Mouse (Mus musculus) lung, postnatal 10 days (tissue): ENCODE data around the gene Ptprn2.

Experiments
- DNase-seq: peaks from one replicate; pipeline ENCODE4 v3.0.0; 2021

Gene Ptprn2

DNA sequence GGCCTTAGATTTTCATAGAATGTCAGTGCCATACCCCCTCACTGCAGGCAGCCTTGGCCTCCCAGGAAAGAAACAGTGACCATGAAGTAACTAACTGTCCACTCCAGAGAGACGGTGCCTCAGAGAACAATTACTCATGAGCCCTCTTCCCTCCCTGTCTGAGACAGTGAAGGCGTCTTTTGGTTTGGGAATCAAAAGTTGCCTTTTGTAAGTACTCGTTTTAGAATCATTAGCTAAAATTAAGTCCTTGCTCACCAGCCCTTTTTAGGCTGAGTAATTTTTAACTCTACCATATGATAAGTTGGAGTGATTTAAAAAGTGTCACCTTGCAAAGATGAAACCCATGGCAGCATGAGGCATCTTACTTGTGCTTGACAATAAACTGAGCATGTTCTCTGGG lies 806.4 kb downstream of the Ptprn2 start:
- DNase-seq: no peak

DNA sequence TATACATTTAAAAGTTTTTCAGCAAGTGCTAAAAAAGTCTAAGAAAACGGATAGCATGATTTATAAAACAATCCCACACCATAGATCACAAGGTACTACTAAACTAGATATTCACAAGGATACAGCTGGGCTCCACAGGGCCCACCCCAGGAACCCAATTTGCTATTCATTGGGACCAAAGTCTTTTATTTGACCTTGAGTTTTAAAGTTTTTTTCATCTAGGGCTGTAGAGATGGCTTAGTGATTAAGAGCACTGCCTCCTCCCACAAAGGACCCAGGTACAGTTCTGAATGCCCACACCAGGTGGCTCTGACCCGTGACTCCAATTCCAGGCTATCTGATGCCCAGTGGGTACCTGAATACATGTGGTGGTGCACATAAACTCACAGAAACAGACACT lies 811.3 kb downstream of the Ptprn2 start:
- no peak for DNase-seq

DNA sequence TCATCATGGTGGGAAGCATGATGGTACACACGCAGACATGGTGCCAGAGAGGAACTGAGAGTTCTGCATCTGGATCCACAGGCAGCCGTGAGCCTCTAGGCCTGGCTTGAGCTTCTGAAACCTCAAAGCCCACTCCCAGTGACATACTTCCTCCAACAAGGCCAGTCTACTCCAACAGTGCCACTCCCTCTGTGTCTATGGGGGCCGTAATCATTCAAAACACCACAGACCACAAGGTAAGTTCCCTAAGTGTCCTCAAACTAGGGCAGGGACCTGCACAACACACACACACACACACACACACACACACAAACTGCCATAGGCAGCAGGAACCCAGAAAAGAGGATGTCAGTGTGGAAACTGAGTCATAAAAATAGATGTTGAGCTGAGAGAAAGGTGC lies 813.6 kb downstream of the Ptprn2 start:
- no peak for DNase-seq

DNA sequence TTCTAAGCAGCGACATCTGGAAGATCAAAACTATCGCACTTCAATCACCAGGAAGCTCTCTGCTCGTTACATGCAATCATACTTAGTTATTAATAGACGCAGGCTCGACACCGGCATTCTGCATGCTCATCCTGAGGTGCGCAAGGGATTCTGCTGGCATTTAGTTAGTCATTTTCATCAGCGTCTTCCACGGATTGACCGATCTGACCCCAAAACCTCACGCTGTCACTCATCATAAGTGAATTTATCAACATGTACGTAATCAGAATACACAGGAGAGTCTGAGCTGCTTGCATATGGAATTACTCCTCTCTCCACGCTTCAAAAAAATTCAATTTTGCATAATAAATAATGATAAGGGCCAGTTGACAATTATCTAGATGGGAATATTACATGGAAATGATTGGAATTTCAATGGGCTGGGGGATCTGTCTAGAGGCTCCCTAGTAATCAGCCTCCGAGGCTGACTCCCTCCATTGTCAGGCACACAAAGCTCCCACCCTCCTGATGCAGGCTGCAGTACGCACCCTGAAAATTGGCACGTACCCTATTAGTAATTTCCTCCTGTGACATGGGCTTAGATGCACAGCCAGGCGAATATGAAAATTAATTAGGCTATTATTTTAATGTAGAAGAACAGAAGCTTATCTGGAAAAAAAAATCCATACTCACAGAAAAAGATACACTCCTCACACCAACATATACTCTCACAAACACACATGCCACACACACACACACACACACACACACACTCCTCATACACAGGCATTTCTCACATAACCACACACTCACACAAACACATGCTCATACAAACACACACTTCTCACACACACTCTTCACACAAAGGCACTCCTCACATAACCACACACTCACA lies 819.5 kb downstream of the Ptprn2 start:
- no peak for DNase-seq

DNA sequence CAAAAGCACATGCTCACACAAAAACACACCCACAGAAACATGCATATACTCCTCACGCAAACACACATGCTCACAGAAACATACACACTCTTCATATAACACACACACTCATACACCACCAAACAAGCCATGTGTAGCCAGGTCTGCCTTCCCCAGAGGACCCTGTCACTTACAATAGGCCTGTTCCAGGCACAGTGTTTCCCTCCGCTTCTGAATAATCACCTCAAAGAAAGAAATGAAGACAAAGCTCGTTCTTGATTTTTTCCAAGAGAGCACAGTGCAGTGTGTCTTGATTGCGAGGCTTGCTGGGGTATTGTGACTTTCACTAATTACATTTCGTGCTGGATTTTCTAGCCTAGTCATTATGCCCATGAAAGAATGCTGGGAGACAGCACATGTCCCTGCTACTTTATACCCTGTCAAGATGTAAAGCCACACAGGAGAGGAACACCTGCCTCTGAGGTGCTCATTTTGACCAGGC lies 820.1 kb downstream of the Ptprn2 start:
- DNase-seq: no peak

DNA sequence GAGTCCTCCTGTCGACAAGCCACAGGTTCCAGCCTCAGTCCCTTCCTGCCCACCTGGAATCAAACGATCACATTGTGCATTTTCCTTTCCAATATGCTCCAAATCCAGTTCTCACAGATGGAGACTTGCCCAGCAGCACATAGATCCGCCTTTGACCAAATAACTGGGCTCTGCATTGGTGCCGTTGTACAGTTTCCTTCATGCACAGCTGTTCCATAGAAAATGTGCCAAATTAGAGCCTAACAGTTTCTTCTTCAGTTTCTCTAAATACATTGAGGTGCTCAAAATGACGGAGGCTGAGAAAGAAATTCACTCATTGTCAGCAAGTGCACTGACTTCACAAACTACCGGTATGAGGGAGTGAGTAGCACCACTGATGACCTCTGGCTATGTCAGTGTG lies 826.6 kb downstream of the Ptprn2 start:
- no peak for DNase-seq

DNA sequence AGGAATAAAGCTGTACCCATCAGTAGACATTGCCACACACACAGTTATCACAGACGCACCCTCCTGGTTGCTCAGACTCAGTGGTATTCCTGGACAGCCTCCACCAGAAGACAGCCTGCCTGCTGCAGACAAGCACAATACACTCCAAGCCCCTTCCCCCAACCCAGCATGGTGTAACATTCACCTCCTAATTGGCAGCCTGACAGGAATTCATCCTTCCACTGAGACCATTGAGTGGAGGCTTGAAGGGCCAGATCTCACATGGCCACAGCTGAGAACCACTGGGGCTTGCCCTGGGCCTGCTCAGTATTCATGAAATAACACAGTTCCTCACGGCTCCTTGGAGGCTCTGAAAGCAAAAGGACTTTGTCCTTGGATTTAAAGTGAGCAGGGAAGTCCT lies 829.5 kb downstream of the Ptprn2 start:
- DNase-seq: no peak

DNA sequence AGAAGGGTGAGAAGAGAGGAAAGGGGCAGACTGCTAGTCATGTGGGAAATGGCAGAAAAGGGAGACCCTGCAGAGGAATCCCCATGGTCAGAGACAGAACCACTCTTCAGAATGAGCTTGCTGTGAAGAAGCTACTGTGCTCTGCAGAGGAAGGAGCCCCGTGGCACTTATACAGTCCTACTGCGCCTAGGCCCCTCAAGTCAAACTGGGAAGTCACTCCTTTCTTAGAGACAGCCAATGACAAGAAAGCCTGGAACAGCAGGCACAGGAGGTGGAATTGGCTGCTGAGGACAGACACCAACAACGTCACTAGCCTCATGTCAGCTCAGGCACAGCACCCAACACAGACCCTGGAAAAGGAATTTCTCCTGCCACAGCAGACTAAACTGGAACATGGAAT lies 830.1 kb downstream of the Ptprn2 start:
- no peak for DNase-seq

DNA sequence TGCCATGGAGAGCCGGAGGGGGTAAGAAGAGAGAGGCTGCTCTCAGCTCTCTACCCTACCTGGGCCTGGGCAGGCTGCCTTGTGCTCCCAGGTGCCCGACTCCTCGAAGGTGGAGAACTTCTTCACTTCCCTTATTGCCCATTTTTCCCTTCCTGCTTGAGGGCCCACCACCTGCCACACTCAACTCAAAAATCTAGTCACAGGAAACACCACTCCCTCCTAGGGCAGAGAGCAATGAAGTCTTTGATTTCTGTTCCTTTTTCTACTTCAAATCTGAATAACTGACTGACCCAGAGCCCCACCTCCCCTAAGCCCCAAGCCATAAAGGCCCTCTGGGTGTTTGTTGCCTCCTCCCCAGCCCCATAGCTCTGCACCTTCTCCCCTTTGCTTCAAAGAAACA lies 832.7 kb downstream of the Ptprn2 start:
- no peak for DNase-seq

DNA sequence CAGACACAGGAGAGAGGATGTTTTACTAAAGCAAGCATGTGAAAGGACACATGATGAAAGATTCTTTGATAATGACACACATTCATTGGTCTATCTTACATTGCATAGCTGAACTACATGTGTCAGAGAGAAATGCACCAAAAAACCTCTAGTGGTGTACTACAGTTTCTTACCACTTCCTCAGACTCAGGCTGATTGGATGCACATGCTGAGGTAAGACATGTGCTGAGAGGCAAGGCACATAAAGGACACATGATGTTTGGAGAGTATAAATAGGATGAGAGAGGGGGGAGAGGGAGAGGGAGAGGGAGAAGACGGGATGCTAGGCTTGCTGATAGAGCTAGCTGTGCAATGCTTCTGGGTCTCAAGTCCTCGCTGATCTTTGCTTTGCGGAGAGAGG lies 837.5 kb downstream of the Ptprn2 start:
- no peak for DNase-seq
